Mouse (Mus musculus): Measurements from ENCODE around the gene Eml6.
"Not testable (repeated sequence)": the region's sequence is repeated elsewhere in the genome, so short reads cannot be mapped to it uniquely, and the experiment has no call there.

The Eml6 gene

GRCm38 (mm10) chr11:29839781-29840180, 186.1 kb downstream of the Eml6 start:
- DNase-seq: no peak

DNA sequence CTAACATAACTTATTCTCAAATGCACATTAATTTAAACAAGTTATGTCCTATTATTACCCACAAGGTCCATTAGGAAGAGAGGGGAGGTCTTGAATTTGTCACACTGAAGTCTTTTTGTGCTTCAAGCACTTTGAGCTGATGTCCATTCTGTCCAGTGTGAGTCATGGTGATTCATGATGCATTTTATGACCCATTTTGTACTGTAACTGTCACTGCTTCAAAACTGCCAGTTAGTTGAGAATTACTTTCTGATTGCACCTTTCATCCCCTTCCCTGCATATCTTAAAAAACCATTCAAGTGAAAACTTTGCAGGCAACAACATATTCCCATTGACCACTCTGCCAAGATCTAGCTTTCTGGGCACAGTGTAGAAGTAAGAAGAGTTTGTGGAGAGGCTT, 188.8 kb downstream of the Eml6 start:
- DNase-seq: no peak

DNA sequence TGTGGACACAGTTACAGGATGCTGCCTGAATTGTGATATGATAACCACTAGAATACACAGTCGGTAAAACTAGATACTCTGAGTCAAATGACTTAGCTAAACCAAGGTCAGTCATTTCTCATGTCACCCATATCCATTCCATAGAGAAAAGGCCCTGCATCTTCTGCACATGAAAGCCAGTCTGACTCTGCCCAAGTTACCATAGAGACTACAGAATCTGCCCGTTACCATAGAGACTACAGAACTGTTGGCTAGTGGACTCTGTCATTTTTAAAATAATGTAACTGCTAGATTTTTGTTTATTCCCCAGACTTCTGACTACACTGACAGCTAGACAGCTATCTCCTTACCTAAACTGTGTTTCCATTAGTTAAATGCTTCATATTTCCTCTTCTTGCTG, 198.1 kb downstream of the Eml6 start:
- DNase-seq: no peak

GRCm38 (mm10) chr11:29826001-29826400, 199.8 kb downstream of the Eml6 start:
- no peak for DNase-seq

GRCm38 (mm10) chr11:29825271-29825718, 200.5 kb downstream of the Eml6 start, which contains the start of gene 4931440F15Rik:
TSS of gene 4931440F15Rik (minus strand) at chr11:29825668.
- DNase-seq: not testable (repeated sequence)

DNA sequence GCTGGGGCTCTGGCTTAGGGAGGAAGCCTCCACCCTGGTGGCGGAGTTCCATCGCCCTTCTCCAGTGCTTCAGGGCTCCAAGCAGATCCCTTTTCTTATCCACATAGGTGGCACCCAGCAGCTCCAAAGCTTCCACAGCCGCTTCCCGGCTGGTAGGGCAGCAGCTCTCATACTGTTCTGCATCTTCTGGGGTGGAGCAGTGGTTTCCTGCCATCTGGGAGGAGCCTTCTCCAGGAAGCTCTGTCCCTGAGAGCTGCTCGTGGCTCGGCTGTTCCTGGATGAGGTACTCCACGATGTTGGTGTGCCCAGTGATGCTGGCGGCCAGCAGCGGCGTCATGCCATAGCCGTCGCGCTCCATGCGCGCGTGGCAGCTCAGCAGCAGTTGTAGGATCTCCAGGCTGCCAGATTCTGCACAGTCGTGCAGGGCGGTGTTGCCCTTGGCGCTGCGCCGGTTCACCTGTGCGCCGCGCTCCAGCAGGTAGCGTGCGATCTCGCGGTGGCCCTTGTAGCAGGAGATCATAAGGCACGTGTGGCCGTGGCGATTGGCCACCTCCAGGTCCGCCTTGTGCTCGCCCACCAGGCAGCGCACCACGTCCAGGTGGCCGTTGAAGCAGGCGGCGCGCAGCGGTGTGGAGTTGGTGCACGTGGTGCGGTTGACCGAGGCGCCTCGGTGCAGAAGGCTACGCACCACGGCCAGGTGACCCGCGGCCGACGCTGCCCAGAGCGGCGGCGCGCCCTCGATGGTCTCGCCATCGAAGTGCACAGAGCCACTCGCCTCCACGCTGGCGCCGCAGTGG, 201.2 kb downstream of the Eml6 start:
- DNase-seq: not testable (repeated sequence)

- no peak for DNase-seq
Observed at GRCm38 (mm10) chr11:29823141-29823540, 202.7 kb downstream of the Eml6 start.

- DNase-seq: no peak
Observed at GRCm38 (mm10) chr11:29815670-29816069, 210.2 kb downstream of the Eml6 start.

- no peak for DNase-seq
Observed at GRCm38 (mm10) chr11:29815261-29815660, 210.6 kb downstream of the Eml6 start.

DNA sequence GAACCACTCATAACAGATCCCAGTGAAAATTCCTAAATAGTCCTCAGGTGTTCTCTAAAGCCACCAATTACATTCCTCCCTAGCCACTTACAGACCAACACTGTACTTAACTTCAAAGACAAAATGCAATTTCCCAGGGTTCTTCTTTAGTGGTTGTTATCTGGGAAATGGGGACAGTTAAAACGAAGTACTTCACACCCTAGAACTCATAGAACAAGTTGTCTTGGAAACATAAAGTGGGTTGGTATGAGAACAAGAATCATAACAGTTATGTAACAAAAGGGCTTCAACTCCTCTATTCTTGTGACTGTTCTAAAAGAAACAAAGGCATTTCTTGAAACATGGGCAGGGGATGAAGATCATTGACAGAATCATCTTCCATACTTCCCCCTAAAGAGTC, 212.6 kb downstream of the Eml6 start:
- DNase-seq: no peak

DNA sequence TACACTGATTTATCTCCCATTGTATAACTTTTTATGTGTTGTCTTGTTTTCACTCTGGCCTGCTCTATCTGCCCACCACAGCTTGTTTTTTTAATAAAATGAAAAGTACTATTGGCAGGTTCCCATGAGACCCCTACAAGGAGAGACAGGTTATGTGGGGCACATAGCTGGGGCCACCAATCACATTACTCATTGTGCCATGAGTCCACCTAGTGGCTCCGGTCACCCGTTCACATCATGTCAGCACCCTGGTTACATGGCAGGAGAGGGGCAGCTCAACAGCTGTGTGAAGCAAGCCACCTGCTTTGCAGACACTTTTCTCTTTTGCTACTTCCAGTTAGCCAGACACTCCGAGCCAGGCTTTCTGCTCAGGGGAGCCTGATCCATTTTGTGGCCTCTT, 213.4 kb downstream of the Eml6 start:
- DNase-seq: no peak

- no peak for DNase-seq
Observed at GRCm38 (mm10) chr11:29810324-29810723, 215.5 kb downstream of the Eml6 start.

GRCm38 (mm10) chr11:29808981-29809589, 216.7 kb downstream of the Eml6 start:
- DNase-seq: no peak

DNA sequence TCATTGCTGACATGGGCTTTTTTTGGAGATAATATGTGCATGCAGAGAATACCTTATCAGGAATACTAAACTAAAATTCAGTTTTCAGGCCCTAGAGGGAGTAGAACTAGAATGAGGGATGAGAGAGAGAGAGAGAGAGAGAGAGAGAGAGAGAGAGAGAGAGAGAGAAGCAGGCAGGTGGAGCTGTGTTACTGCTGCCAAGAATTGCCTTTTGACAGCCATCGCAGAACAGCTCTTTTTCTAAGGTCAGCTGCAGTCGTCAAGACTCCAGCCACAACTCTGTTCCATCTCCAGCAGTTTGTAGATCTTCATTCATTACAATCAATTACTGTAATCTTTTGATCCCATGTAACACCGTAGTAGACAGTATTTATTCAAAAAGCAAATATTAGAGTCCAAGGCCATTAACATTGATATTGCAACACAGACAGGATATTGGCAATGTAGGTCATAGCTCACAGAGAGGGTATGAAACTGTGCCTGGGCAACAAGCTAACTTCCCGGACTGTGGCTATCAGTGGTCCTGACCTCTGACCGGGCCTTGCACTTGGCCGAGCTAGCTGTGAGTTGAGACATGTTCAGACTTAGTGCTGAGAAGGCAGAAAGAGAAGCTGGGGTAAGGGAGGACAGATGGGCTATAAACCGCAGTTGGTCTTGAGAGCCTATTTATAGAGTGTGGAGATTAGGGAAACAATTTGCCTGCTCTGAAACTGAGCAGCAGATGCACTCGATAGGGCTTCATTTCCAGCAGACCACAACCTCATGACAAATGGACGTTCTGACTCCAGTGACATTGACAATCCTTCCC, 217.5 kb downstream of the Eml6 start:
- DNase-seq: no peak

GRCm38 (mm10) chr11:29807325-29807724, 218.5 kb downstream of the Eml6 start:
- no peak for DNase-seq

GRCm38 (mm10) chr11:29801432-29802427, 224.1 kb downstream of the Eml6 start:
- DNase-seq: no peak

- DNase-seq: no peak
Observed at GRCm38 (mm10) chr11:29799839-29800238, 226.0 kb downstream of the Eml6 start.

GRCm38 (mm10) chr11:29795106-29795505, 230.7 kb downstream of the Eml6 start:
- DNase-seq: peak; percentile 72

GRCm38 (mm10) chr11:29794475-29794874, 231.4 kb downstream of the Eml6 start:
- DNase-seq: no peak

- DNase-seq: no peak
Observed at GRCm38 (mm10) chr11:29790796-29791195, 235.0 kb downstream of the Eml6 start.

DNA sequence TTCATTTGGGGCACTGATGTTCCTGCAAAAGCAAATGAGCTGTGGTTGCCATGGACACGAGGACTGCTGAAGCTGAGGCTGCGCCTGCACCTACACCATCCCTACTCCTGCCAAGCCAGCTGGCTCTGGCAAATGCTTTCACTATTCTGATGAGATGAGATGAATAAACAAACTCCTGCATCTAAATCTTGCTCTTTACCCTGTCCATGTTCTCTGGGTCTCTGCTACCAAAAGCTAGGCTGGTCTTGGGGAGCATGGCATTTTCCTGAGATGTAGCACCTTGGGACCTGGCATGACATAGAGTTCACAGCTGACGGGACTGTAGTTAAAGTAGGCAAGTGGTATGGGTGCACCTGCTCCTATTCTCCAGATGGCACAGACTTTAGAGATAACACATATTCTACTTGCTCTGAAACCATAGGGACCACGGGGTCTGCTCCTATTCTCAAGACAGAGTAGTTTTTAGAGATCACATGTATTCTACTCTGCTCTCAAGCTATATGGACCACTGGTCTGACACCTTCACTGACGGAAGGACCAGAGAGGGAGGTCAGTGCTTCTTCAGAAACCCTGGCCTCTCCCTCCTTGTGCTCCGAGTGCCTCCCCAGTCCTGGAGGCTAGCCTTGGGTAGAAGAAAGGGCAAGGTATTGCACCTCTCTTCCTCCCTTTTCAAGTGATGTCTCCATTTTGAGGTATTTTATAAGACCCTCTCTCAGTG, 236.8 kb downstream of the Eml6 start:
- DNase-seq: peak; percentile 87

GRCm38 (mm10) chr11:29788499-29788898, 237.3 kb downstream of the Eml6 start:
- no peak for DNase-seq
